Mouse (Mus musculus): Measurements from ENCODE around the gene Rab11fip5.

DNA sequence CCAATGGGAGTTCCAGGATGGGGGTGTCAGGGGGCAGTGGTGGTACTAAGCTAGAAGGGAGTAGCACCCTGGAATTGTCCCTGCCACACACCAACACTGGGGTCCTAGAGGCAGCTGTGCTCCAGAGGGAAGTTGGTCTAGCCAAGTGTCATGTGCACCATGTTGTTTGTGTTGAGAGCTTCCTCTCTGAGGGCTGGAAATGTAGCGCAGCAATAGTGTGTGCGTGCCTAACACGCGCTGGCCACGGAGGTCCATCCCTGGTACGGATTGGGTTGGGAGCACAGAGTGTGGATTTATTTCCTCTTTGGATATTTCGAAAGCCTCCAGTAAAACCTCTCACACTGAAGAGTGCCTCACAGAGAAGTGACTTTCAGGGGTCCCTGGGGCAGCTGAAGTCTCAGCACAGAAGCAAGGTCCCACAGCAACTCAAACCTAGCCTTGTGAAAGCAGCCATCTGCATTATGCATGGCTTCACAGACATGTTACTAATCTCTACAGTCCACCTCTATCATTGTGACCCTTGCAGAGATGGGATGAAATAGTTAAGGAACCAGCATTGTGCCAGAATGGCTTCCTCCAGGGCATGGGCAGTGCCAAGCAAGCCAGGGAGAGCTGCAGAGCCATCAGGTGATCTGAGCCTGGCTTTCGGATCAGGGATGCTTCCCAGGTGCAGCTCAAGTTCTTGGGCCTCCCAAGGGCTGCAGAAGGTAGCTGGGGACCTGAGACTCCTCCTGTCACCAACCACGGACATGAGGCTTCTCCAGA lies 3.6 kb downstream of the Rab11fip5 start:
- TF ChIP-seq POLR2A (IDR thresholded peaks at IDR 0.05; ENCODE audit: borderline replicate concordance, insufficient read depth, low read length) = no peak
- TF ChIP-seq CTCF (IDR thresholded peaks at IDR 0.05; ENCODE audit: borderline replicate concordance, insufficient read depth, low read depth, low read length) = no peak

Data from cerebellum, adult 2 months (tissue).